Mouse (Mus musculus) thymus, postnatal 10 days (tissue): ENCODE measurements around the gene Ppp2r2c.

Experiments
- DNase-seq, 2 experiments: peaks; one replicate each; pipeline ENCODE4 v3.0.0; 2021; ENCODE audit warnings: low spot score in 2 of 2

Gene Ppp2r2c

GRCm38 (mm10) chr5:36897999-36898398 is 29.7 kb downstream of the Ppp2r2c start:
- no peak for DNase-seq

DNA sequence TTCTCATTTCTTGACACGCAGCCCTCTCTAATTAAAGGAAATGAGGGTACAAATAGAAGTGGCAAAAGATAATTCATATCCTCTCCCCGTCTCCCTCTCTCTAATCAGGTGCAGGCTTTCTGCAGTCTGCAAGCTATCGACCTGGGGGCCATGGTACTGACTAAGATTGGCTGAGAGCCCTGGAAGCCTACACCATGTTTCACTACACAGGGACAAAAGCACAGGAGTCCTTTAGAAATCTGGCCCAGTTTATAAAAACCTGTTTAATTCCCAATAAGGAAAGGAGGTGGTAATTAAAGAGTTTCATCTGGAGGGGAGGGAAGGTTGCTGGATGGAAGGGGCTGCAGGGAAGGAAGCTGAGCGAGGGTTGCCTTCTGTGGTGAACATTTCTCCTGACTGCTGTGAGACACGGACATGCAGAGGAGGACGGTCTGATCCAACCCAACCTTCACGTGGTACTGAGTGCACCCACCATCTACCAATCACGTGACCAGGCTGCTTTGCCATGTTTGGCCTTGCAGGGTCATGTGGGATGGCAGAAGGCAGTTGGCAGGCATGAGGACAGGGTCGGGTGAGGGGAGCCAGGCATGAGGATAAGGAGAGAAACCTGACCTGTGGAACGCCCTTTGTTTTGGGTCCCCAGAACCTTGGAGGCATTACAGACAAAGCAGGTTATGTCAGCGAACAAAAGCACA is 30.2 kb downstream of the Ppp2r2c start:
- no peak for DNase-seq

- DNase-seq, result no peak
Measured at GRCm38 (mm10) chr5:36899392-36899791, 31.1 kb downstream of the Ppp2r2c start.

DNA sequence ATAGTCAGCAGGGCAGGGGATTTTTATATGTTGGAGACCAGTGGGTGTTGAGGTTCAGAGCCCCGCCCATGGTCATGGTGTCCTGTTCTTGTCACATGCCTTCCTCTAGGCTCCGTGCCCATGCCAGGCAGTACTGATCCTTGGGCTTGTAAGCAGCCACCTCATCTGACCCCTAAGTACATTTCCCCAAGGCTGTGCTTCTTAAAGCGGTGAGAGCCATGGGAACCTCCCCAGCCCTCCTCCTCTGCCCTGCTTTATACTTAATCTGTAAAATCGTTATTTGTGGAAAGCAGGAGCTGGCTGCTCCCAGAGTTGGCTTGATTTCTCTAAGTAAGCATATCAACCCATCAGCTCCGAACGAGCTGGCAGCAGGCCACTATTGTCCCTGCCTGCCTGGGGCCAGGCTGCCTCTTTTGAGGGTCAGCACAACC is 31.9 kb downstream of the Ppp2r2c start:
- no peak for DNase-seq

GRCm38 (mm10) chr5:36902807-36903206 is 34.5 kb downstream of the Ppp2r2c start:
- DNase-seq, result no peak

DNA sequence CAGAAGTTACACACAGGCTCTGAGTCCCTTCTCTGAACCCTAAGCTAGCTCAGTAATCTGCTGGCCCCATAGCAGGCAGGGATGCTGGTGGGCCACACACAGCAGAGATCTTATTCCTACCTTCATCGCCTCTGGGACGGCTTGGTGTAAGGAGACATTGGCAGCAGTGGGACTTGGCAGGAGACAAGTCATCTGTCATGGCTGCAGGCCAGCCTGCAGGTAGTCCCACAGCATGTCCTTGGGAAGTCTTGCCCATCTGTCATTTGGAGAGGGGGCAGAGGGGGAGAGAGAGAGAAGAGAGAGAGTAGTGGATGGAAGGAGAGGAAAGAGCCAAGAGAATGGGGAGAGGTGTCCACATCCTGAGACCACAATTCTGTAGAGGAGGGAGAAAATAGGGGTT is 35.8 kb downstream of the Ppp2r2c start:
- DNase-seq, result no peak

GRCm38 (mm10) chr5:36904703-36905102 is 36.4 kb downstream of the Ppp2r2c start:
- DNase-seq, result no peak

GRCm38 (mm10) chr5:36905216-36905615 is 36.9 kb downstream of the Ppp2r2c start:
- DNase-seq, result no peak

DNA sequence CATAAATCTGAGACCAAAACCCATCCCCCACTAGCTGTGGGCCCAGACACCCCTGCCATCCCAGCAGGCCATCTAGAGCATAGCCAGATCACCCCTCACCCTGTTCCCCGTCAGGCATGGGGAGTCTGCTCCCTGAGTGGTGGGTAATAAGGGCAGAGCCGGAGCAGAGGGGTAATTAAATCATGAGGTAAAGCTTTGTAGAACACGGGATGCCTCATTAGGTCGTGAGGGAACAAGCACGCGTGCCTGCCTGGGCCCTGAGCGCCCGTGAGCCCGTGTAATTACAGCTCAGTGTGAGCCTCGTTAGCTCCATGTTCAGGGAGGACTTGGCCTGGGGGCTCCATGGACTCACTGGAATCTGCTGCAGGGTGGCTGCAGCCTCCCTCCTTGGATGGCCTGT is 39.4 kb downstream of the Ppp2r2c start:
- no peak for DNase-seq

GRCm38 (mm10) chr5:36909545-36909944 is 41.2 kb downstream of the Ppp2r2c start:
- DNase-seq, result no peak

GRCm38 (mm10) chr5:36910980-36911379 is 42.7 kb downstream of the Ppp2r2c start:
- DNase-seq, result no peak

- no peak for DNase-seq
Measured at GRCm38 (mm10) chr5:36911759-36912352, 43.5 kb downstream of the Ppp2r2c start.

- DNase-seq, result no peak
Measured at GRCm38 (mm10) chr5:36912602-36913310, 44.4 kb downstream of the Ppp2r2c start.

DNA sequence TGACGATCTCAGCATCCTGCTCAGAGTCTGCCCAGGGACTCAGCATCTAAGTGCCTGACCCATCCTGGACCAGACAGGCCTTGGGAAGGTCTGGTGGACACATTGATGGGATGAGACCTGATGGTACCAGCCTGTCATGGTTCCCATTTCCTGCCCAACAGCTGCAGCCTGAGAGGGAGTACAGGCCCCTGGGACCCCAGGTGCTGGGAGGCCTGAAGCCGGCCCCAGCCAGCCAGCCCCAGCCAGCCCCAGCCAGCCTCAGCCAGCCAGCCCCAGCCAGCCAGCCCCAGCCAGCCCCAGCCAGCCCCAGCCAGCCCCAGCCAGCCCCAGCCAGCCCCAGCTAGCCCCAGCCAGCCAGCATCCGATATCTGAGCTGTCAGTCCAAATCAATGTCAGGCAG is 46.9 kb downstream of the Ppp2r2c start:
- DNase-seq, result no peak

DNA sequence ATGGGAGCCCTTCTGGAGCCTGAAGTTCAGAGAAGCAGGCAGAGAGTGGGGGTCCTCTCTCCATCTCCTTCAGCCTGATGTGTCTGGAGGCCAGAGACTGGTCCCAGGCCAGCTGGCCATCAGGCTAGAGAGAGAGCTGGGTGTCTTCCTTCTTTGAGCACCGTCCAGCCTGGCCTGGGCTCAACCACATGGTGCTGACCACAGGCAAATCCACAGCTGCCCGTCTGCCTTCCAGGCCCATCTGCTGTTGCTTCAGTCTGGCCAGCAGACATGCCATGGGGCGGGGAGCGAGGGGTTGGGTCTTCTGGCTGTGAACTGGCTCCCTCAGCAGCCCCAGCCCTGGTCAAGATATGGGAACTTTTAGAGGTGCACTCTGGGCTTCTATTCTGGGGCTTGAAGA is 48.3 kb downstream of the Ppp2r2c start:
- no peak for DNase-seq

- no peak for DNase-seq
Measured at GRCm38 (mm10) chr5:36917245-36917644, 48.9 kb downstream of the Ppp2r2c start.

DNA sequence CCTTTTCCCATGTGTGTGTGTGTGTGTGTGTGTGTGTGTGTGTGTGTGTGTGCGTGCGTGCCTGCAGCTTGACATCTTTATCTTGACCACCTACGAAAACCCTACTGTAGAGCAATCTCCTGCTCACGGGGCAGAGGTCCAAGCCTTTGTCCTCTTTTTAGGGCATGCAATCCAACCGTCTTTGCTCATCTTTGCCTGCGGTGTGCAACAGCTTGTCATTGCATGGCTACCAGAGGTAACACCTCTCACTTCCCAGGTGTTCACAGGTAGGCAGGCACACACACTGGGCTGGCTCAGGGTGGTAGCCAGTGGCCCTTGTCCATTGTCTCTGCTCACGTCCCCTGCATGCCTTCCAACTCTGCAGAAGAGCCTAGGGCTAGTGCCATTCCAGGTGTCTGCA is 49.7 kb downstream of the Ppp2r2c start:
- no peak for DNase-seq

DNA sequence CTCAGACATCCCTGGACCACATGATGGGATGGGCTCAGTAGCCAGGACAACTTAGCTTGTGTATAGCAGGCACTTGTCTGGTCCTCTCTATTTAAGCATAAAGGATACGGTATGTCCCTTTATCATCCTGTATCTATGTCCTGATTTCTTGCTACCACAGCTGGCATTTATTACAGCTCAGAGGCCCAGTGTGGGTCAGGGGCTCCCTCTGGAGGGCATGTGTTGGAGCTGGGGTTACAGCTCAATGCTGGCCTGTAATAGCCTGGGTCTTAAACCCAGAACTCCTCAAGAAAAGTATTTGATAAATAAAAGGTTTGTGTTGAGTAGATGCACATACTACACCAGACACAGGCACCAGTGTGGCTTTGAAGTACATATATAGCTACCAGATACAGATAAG is 51.8 kb downstream of the Ppp2r2c start:
- DNase-seq, result no peak

DNA sequence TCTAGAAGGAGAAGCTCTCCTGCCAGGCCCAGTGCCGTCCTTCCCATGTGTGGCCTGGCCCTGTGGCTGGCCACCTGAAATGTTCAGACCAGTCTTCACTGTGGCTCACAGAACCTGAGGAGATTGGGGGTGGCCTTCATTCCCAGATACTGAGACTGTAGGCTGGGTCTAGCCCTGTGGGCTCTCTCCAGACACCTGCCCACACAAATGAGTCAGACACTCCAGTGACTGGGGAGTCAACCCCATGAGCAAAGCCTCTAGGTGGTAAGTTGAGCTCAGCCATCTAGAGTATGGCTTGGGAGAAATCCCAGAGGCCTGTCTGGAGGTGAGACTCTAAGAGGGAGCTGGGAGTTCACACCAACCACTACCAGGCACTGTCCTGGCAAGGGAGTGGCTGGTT is 53.6 kb downstream of the Ppp2r2c start:
- no peak for DNase-seq

GRCm38 (mm10) chr5:36922811-36923210 is 54.5 kb downstream of the Ppp2r2c start:
- DNase-seq, result no peak

- DNase-seq, result no peak
Measured at GRCm38 (mm10) chr5:36923826-36924700, 55.8 kb downstream of the Ppp2r2c start.

DNA sequence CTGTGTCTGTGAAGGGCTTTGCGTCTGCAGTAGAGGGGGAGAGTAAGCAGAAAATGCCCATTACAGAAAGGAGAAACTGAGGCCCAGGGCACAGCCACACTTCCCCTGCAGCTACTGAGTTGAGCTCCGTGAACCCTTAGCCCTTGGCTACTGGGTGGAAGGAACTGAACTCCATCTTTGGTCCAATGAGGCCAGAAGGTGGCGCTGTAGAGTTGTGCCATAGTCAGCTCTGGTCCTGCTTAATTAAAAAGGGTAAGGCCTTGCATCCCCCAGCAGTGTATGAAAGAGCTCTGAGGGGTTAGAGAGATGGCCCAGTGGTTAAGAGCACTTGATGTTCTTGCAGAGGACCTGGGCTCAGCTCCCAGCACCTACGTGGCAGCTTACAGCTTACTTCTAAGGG is 60.4 kb downstream of the Ppp2r2c start:
- DNase-seq, result peak in 1 of 2 experiments; percentile 40
